Mouse (Mus musculus): ENCODE data around the gene Sgsh. TPM values are rescaled to one million over a fixed set of nuclear protein-coding genes. Genes with fewer than 3 reads are reported as not detected.

Sgsh gene
- polyA plus RNA-seq, 1 experiment from 2014 or later: 7.3 TPM

DNA sequence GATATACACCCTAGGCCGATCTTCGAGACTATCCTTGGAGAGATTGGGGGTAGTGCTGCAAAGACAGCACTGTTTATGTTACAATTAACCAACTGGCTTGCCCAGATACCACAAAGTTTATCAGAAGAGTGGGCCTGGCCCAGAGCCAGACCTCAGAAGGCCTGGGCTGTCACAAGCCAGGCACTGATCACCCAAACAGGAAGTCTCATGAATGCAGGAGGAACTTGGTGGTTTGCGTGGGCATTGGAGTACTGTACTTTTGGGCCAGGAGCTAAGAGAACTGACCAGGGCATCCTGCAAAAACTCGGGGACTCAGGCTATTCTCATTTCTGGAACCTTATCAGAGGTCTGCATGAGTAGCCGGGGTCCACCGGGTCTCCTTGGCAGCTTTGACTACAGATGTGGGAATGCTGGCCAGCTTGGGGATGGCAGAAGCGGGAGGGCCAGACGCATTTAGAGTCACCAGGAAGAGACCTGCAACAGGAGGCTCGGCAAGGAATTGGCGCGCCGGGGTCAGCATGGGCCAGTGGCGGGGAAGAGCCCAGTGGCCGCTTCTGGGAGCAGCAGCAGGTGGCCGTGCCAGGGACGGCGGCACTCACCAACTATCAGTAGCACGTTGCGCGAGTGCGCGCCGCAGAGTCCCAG lies 416 bp downstream of the Sgsh start:
- H3K4me3 ChIP-seq (ENCODE audit: low read depth, low read length): peak overlapping the region; percentile 45
- H3K36me3 ChIP-seq (ENCODE audit: control insufficient read depth, insufficient read depth, low read length): no peaks in the 10 kb centered on the region; the same call in 1 of the 2 replicates
- no peaks in the 10 kb centered on the region for H3K27me3 ChIP-seq (ENCODE audit: control insufficient read depth, insufficient read depth, low read length)
- ATAC-seq (replicated peaks; ENCODE audit: low FRiP score) (no peak; the same call in 1 of the 2 replicates), DNase-seq (ENCODE audit: low spot score) (no peak)
- WGBS: 8% methylated on average over 23 of the region's 23 CpGs
- H3K9ac ChIP-seq (ENCODE audit: low read length): peak overlapping the region; percentile 81
- peak overlapping the region; percentile 94 for H3K4me2 ChIP-seq (ENCODE audit: low read depth, low read length, severe bottlenecking)
- peak overlapping the region; percentile 37; the same call in 1 of the 2 replicates for H3K27ac ChIP-seq (ENCODE audit: low read depth, low read length)
- H3K4me1 ChIP-seq (replicated peaks; ENCODE audit: control insufficient read depth, insufficient read depth, low read length): peaks cover 12% of the 10 kb centered on the region; the same call in 1 of the 2 replicates
- H3K9me3 ChIP-seq (ENCODE audit: control insufficient read depth, low read length): no peaks in the 10 kb centered on the region

DNA sequence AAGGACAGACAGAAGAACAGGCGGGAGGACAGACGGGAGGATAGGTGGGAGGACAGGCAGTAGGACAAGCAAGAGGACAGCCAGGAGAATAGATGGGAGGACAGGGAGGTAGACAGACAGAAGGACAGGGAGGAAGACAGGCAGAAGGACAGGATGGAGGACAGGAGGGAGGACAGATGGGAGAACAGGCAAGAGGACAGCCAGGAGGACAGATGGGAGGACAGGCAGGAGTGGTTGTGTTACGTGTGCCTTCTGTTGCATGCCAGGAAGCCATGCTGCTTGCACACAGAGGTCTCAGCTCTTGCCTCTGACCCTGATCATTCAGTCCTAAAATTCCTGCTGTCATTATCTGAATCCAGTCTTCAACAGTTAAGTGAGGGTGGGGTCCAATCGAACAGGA lies 1.4 kb downstream of the Sgsh start:
- no peaks in the 10 kb centered on the region for H3K9me3 ChIP-seq (ENCODE audit: control insufficient read depth, low read length)
- no peak overlapping the region for H3K27ac ChIP-seq (ENCODE audit: low read depth, low read length)
- H3K4me1 ChIP-seq (replicated peaks; ENCODE audit: control insufficient read depth, insufficient read depth, low read length): peaks cover 12% of the 10 kb centered on the region; the same call in 1 of the 2 replicates
- no peak overlapping the region for H3K4me2 ChIP-seq (ENCODE audit: low read depth, low read length, severe bottlenecking)
- no peak overlapping the region for H3K9ac ChIP-seq (ENCODE audit: low read length)
- ATAC-seq (replicated peaks; ENCODE audit: low FRiP score) (no peak), DNase-seq (ENCODE audit: low spot score) (no peak)
- no peak overlapping the region for H3K4me3 ChIP-seq (ENCODE audit: low read depth, low read length)
- 83% methylated on average over 4 of the region's 4 CpGs for WGBS
- H3K27me3 ChIP-seq (ENCODE audit: control insufficient read depth, insufficient read depth, low read length): no peaks in the 10 kb centered on the region
- H3K36me3 ChIP-seq (ENCODE audit: control insufficient read depth, insufficient read depth, low read length): no peaks in the 10 kb centered on the region; the same call in 1 of the 2 replicates

- 75% methylated on average over 7 of the region's 7 CpGs for WGBS
- peaks cover 12% of the 10 kb centered on the region; the same call in 1 of the 2 replicates for H3K4me1 ChIP-seq (replicated peaks; ENCODE audit: control insufficient read depth, insufficient read depth, low read length)
- no peak overlapping the region for H3K27ac ChIP-seq (ENCODE audit: low read depth, low read length)
- H3K9me3 ChIP-seq (ENCODE audit: control insufficient read depth, low read length): no peaks in the 10 kb centered on the region
- no peak overlapping the region for H3K4me3 ChIP-seq (ENCODE audit: low read depth, low read length)
- no peak overlapping the region for H3K9ac ChIP-seq (ENCODE audit: low read length)
- DNase-seq (ENCODE audit: low spot score) (no peak), ATAC-seq (replicated peaks; ENCODE audit: low FRiP score) (no peak)
- no peak overlapping the region for H3K4me2 ChIP-seq (ENCODE audit: low read depth, low read length, severe bottlenecking)
- no peaks in the 10 kb centered on the region; the same call in 1 of the 2 replicates for H3K36me3 ChIP-seq (ENCODE audit: control insufficient read depth, insufficient read depth, low read length)
- no peaks in the 10 kb centered on the region for H3K27me3 ChIP-seq (ENCODE audit: control insufficient read depth, insufficient read depth, low read length)
Observed at GRCm38 (mm10) chr11:119352113-119352512, 3.2 kb downstream of the Sgsh start.

- Histone ChIP-seq H3K27me3 (ENCODE audit: control insufficient read depth, insufficient read depth, low read length) (no peaks in the 10 kb centered on the region), H3K4me3 (ENCODE audit: low read depth, low read length) (no peak overlapping the region), H3K36me3 (ENCODE audit: control insufficient read depth, insufficient read depth, low read length) (no peaks in the 10 kb centered on the region; the same call in 1 of the 2 replicates), H3K4me1 (replicated peaks; ENCODE audit: control insufficient read depth, insufficient read depth, low read length) (no peaks in the 10 kb centered on the region), H3K9me3 (ENCODE audit: control insufficient read depth, low read length) (no peaks in the 10 kb centered on the region), H3K27ac (ENCODE audit: low read depth, low read length) (no peak overlapping the region), H3K4me2 (ENCODE audit: low read depth, low read length, severe bottlenecking) (no peak overlapping the region), H3K9ac (ENCODE audit: low read length) (no peak overlapping the region)
- WGBS: 93% methylated on average over 4 of the region's 4 CpGs
- ATAC-seq (replicated peaks; ENCODE audit: low FRiP score): no peak
- no peak for DNase-seq (ENCODE audit: low spot score)
Observed at GRCm38 (mm10) chr11:119347125-119347524, 8.2 kb downstream of the Sgsh start.

- Histone ChIP-seq H3K4me1 (replicated peaks; ENCODE audit: control insufficient read depth, insufficient read depth, low read length) (no peaks in the 10 kb centered on the region), H3K36me3 (ENCODE audit: control insufficient read depth, insufficient read depth, low read length) (no peaks in the 10 kb centered on the region), H3K9ac (ENCODE audit: low read length) (no peak overlapping the region), H3K4me2 (ENCODE audit: low read depth, low read length, severe bottlenecking) (no peak overlapping the region), H3K9me3 (ENCODE audit: control insufficient read depth, low read length) (no peaks in the 10 kb centered on the region), H3K27ac (ENCODE audit: low read depth, low read length) (no peak overlapping the region), H3K27me3 (ENCODE audit: control insufficient read depth, insufficient read depth, low read length) (no peaks in the 10 kb centered on the region), H3K4me3 (ENCODE audit: low read depth, low read length) (no peak overlapping the region)
- ATAC-seq (replicated peaks; ENCODE audit: low FRiP score): no peak
- DNase-seq (ENCODE audit: low spot score): no peak
- 71% methylated on average over 6 of the region's 6 CpGs for WGBS
Observed at GRCm38 (mm10) chr11:119344865-119345264, 10.5 kb downstream of the Sgsh start.

DNA sequence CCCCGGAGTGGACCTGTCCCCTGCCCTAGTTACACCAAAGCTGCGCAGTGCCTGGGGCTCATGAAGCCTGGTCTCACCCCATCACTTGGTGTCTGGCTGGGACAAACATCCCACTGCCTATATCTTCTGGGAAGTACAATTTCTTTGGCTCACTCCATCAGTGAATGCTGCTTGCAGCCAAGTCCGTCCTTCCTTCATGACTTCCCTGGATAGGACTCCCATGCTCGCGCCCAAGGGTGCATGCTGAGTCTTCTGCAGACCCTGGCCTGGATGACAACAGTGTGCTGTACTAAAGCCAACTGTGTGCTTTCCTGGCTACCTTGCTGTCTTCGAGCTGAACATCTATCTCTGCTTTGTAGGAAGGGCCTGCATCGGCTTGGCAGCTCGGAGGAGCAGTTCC lies 11.2 kb downstream of the Sgsh start:
- Histone ChIP-seq H3K4me2 (ENCODE audit: low read depth, low read length, severe bottlenecking) (no peak overlapping the region), H3K4me3 (ENCODE audit: low read depth, low read length) (no peak overlapping the region), H3K9ac (ENCODE audit: low read length) (no peak overlapping the region), H3K36me3 (ENCODE audit: control insufficient read depth, insufficient read depth, low read length) (no peaks in the 10 kb centered on the region), H3K27me3 (ENCODE audit: control insufficient read depth, insufficient read depth, low read length) (no peaks in the 10 kb centered on the region), H3K27ac (ENCODE audit: low read depth, low read length) (no peak overlapping the region), H3K4me1 (replicated peaks; ENCODE audit: control insufficient read depth, insufficient read depth, low read length) (no peaks in the 10 kb centered on the region), H3K9me3 (ENCODE audit: control insufficient read depth, low read length) (no peaks in the 10 kb centered on the region)
- DNase-seq (ENCODE audit: low spot score) (no peak), ATAC-seq (replicated peaks; ENCODE audit: low FRiP score) (no peak)
- WGBS: 83% methylated on average over 8 of the region's 8 CpGs

- no peak overlapping the region for H3K9ac ChIP-seq (ENCODE audit: low read length)
- 7% methylated on average over 5 of the region's 5 CpGs for WGBS
- no peak overlapping the region for H3K4me2 ChIP-seq (ENCODE audit: low read depth, low read length, severe bottlenecking)
- no peak for ATAC-seq (replicated peaks; ENCODE audit: low FRiP score)
- H3K9me3 ChIP-seq (ENCODE audit: control insufficient read depth, low read length): no peaks in the 10 kb centered on the region
- H3K4me1 ChIP-seq (replicated peaks; ENCODE audit: control insufficient read depth, insufficient read depth, low read length): no peaks in the 10 kb centered on the region
- H3K36me3 ChIP-seq (ENCODE audit: control insufficient read depth, insufficient read depth, low read length): no peaks in the 10 kb centered on the region
- H3K27ac ChIP-seq (ENCODE audit: low read depth, low read length): no peak overlapping the region
- no peaks in the 10 kb centered on the region for H3K27me3 ChIP-seq (ENCODE audit: control insufficient read depth, insufficient read depth, low read length)
- no peak overlapping the region for H3K4me3 ChIP-seq (ENCODE audit: low read depth, low read length)
- peak; percentile 88 for DNase-seq (ENCODE audit: low spot score)
Observed at GRCm38 (mm10) chr11:119339637-119340036, 15.7 kb downstream of the Sgsh start.

DNA sequence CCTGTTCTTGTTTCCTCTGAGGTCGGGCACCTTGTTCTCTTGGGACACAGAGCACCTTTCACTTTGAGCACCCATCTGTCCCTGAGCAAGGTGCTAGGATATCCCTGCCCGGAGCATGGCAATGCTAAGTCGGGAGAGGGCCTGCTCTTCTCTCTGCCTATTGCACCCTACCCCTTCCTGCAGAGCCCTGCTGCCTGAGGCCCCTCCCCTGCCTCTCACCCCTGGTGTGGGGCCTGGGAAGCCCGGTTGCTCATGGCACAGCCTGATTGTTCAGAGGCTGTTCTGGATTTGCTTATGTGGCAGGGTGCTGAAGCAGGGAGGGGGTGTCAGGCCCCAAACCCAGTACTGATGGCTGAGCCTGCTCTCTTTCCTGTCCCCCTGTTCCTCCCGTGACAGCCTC lies 16.2 kb downstream of the Sgsh start:
- H3K4me3 ChIP-seq (ENCODE audit: low read depth, low read length): no peak overlapping the region
- no peak overlapping the region for H3K9ac ChIP-seq (ENCODE audit: low read length)
- no peaks in the 10 kb centered on the region for H3K4me1 ChIP-seq (replicated peaks; ENCODE audit: control insufficient read depth, insufficient read depth, low read length)
- DNase-seq (ENCODE audit: low spot score) (no peak), ATAC-seq (replicated peaks; ENCODE audit: low FRiP score) (no peak)
- H3K9me3 ChIP-seq (ENCODE audit: control insufficient read depth, low read length): no peaks in the 10 kb centered on the region
- WGBS: 48% methylated on average over 5 of the region's 5 CpGs
- H3K36me3 ChIP-seq (ENCODE audit: control insufficient read depth, insufficient read depth, low read length): no peaks in the 10 kb centered on the region
- H3K27me3 ChIP-seq (ENCODE audit: control insufficient read depth, insufficient read depth, low read length): no peaks in the 10 kb centered on the region
- no peak overlapping the region for H3K4me2 ChIP-seq (ENCODE audit: low read depth, low read length, severe bottlenecking)
- no peak overlapping the region for H3K27ac ChIP-seq (ENCODE audit: low read depth, low read length)

Data from forebrain, embryonic 11.5 days (tissue).